Mouse (Mus musculus): ENCODE data around the gene AU018091. TPM values are rescaled to one million over a fixed set of nuclear protein-coding genes. Genes with fewer than 3 reads are reported as not detected.
"Not testable (repeated sequence)": the region's sequence is repeated elsewhere in the genome, so short reads cannot be mapped to it uniquely, and the experiment has no call there.

The AU018091 gene
- polyA plus RNA-seq, 1 experiment from 2014 or later = 0.14 TPM

- H3K36me3 ChIP-seq (replicated peaks; ENCODE audit: control insufficient read depth, insufficient read depth, low read depth, low read length); H3K9me3 ChIP-seq (replicated peaks; ENCODE audit: control insufficient read depth, low read length); H3K4me3 ChIP-seq (ENCODE audit: low read depth, low read length); H3K4me1 ChIP-seq (ENCODE audit: control insufficient read depth, insufficient read depth, low read length); H3K4me2 ChIP-seq (ENCODE audit: low read depth, low read length); H3K27me3 ChIP-seq (ENCODE audit: control insufficient read depth, insufficient read depth, low read length); H3K9ac ChIP-seq (replicated peaks; ENCODE audit: low read length); H3K27ac ChIP-seq (replicated peaks; ENCODE audit: low read depth, low read length); DNase-seq (ENCODE audit: low spot score): not testable (repeated sequence)
- 0 out of 2 replicates have a peak, but pooled peaks have one; percentile 56 for ATAC-seq (replicated peaks; ENCODE audit: insufficient number of reproducible peaks, low FRiP score, low TSS enrichment, low read depth)
- WGBS = no CpG with 5 or more reads among the region's 6 CpGs
Observed at GRCm38 (mm10) chr7:3111193-3111592, 57.8 kb downstream of the AU018091 start.

GRCm38 (mm10) chr7:3106516-3107077 is 62.4 kb downstream of the AU018091 start:
- not testable (repeated sequence) for H3K27me3 ChIP-seq (ENCODE audit: control insufficient read depth, insufficient read depth, low read length); DNase-seq (ENCODE audit: low spot score); H3K27ac ChIP-seq (replicated peaks; ENCODE audit: low read depth, low read length); H3K4me1 ChIP-seq (ENCODE audit: control insufficient read depth, insufficient read depth, low read length); H3K4me3 ChIP-seq (ENCODE audit: low read depth, low read length); H3K4me2 ChIP-seq (ENCODE audit: low read depth, low read length); H3K9ac ChIP-seq (replicated peaks; ENCODE audit: low read length); ATAC-seq (replicated peaks; ENCODE audit: insufficient number of reproducible peaks, low FRiP score, low TSS enrichment, low read depth); H3K36me3 ChIP-seq (replicated peaks; ENCODE audit: control insufficient read depth, insufficient read depth, low read depth, low read length); H3K9me3 ChIP-seq (replicated peaks; ENCODE audit: control insufficient read depth, low read length)
- whole genome bisulfite sequencing = 65% methylated on average over 13 of the region's 13 CpGs

MicroRNAs encoded within 50 kb of the gene (microRNA counts, 519-probe panel; counts per million panel counts)
- 1,700 counts per million, percentile 10 among the panel's probes with 10 or more counts for microRNA mmu-miR-290-3p
- microRNA mmu-miR-290-5p = not detected
- 850 counts per million, percentile 1 among the panel's probes with 10 or more counts for microRNA mmu-miR-291a-3p
- not detected for microRNA mmu-miR-291a-5p
- not detected for microRNA mmu-miR-292-5p

Small RNAs within 50 kb of the gene (microRNA-seq; reads per million reads assigned to microRNA genes)
- gene Mir290a (ENCODE audit: borderline number of aligned reads) (not detected), gene Mir290b (ENCODE audit: borderline number of aligned reads) (not detected), gene Mir291a (ENCODE audit: borderline number of aligned reads) (8.9 reads per million, percentile 10 among the genes with 10 or more reads in this experiment), gene Mir292 (ENCODE audit: borderline number of aligned reads) (not detected), gene Mir292b (ENCODE audit: borderline number of aligned reads) (not detected)

Other genes with a start within 250 kb of the AU018091 start
- not detected in 2 replicates for gene Nlrp12, start 80.5 kb upstream of the AU018091 start, polyA plus RNA-seq (2014; fragmentation: Nextera tagmentation; extraction: Ambion mirVana)
- 36.9 and 38.5 TPM in 2 replicates for gene Myadm, start 119.9 kb upstream of the AU018091 start, polyA plus RNA-seq (2014; fragmentation: Nextera tagmentation; extraction: Ambion mirVana)
- gene Prkcg, start 120.0 kb upstream of the AU018091 start, polyA plus RNA-seq (2014; fragmentation: Nextera tagmentation; extraction: Ambion mirVana) = 0.39 and 2.0 TPM in 2 replicates
- gene Cacng7, start 163.8 kb upstream of the AU018091 start, polyA plus RNA-seq (2014; fragmentation: Nextera tagmentation; extraction: Ambion mirVana) = 2.6 and 2.9 TPM in 2 replicates
- 4.7 and 6.5 TPM in 2 replicates for gene Cacng8, start 221.5 kb upstream of the AU018091 start, polyA plus RNA-seq (2014; fragmentation: Nextera tagmentation; extraction: Ambion mirVana)

All from embryonic facial prominence, embryonic 11.5 days (tissue).